Comparison of ENCODE assay signal across 16 mouse cellular contexts in genomic region chr6:122872800-122873199, GRCm38 (mm10). TPM values are rescaled to one million over a fixed set of nuclear protein-coding genes. Genes with fewer than 3 reads are reported as not detected.
DNase-seq lines count a peak whose midpoint lies in the region; ATAC-seq lines count a peak whose summit lies in the region.
"Had no signal": no experiment of that assay in that cellular context is flagged by ENCODE, and none has a peak within 500 bp of the region (broad histone marks: within the 10 kb centered on the region; RNA-seq: fewer than 3 reads in every experiment).

No protein-coding gene starts in this region.

- no peaks in the 10 kb centered on the region for H3K27me3 ChIP-seq in splenic B cell, adult 2 months (ENCODE audit: control insufficient read depth, insufficient read depth, low read length, poor library complexity, severe bottlenecking)
- H3K27me3 ChIP-seq in forebrain, embryonic 15.5 days: no peaks in the 10 kb centered on the region
- H3K27me3 ChIP-seq: limb, embryonic 15.5 days; Patski had no signal

- peak; percentile 59 for DNase-seq in lung, postnatal 25 days (ENCODE audit: low spot score)
- DNase-seq in lung, postnatal 14 days: no peak
- peak; percentile 51 for DNase-seq in T-cell, adult 2 months (ENCODE audit: low spot score)
- DNase-seq in splenic B cell, adult 2 months (ENCODE audit: low read depth, low spot score): peak; percentile 93
- no peak for DNase-seq in left cerebral cortex, adult 18-20 months (ENCODE audit: low spot score in 2 of 2)
- DNase-seq: adrenal gland, postnatal 14 days; gastrocnemius, postnatal 36 days; heart, postnatal 14 days; right cerebral cortex, postnatal 25 days had no signal

- no peak overlapping the region for H3K4me2 ChIP-seq in forebrain, embryonic 15.5 days (replicated peaks)
- H3K4me2 ChIP-seq: limb, embryonic 15.5 days; midbrain, embryonic 11.5 days; neural tube, embryonic 13.5 days had no signal

- no peak overlapping the region for H3K4me3 ChIP-seq in macrophage (ENCODE audit: inconsistent target)
- no peak overlapping the region for H3K4me3 ChIP-seq in forebrain, embryonic 15.5 days
- H3K4me3 ChIP-seq: limb, embryonic 15.5 days; neural tube, embryonic 13.5 days had no signal

- peaks cover 6% of the 10 kb centered on the region; the same call in 1 of the 2 replicates for H3K36me3 ChIP-seq in macrophage (ENCODE audit: inconsistent target)
- 0 out of 2 replicates have a peak, but pooled peaks cover 2% of the 10 kb centered on the region for H3K36me3 ChIP-seq in splenic B cell, adult 2 months (ENCODE audit: control insufficient read depth, insufficient read depth, low read length, poor library complexity, severe bottlenecking)
- peaks cover 9% of the 10 kb centered on the region; the same call in 1 of the 2 replicates for H3K36me3 ChIP-seq in forebrain, embryonic 15.5 days

- 0% methylated on average over 5 of the region's 5 CpGs for WGBS in macrophage (ENCODE audit: missing documents)
- 97% methylated on average over 5 of the region's 5 CpGs for WGBS in forebrain, embryonic 15.5 days

- peaks cover 18% of the 10 kb centered on the region for H3K4me1 ChIP-seq in forebrain, embryonic 15.5 days

- no peaks in the 10 kb centered on the region for H3K9me3 ChIP-seq in forebrain, embryonic 15.5 days
- H3K9me3 ChIP-seq: limb, embryonic 15.5 days; neural tube, embryonic 13.5 days had no signal

- H3K9ac ChIP-seq in forebrain, embryonic 15.5 days (replicated peaks): no peak overlapping the region
- H3K9ac ChIP-seq: limb, embryonic 15.5 days; neural tube, embryonic 13.5 days had no signal

- peak overlapping the region; percentile 99 for H3K27ac ChIP-seq in macrophage
- no peak overlapping the region for H3K27ac ChIP-seq in forebrain, embryonic 15.5 days (replicated peaks)
- H3K27ac ChIP-seq: limb, embryonic 15.5 days; neural tube, embryonic 13.5 days had no signal

- ATAC-seq in forebrain, embryonic 15.5 days (replicated peaks): no peak
- ATAC-seq: forebrain, embryonic 14.5 days; Patski had no signal

- H3K79me2 ChIP-seq in macrophage (ENCODE audit: inconsistent target): peaks cover 49% of the 10 kb centered on the region

RNA-seq across cellular contexts. Expression of gene Necap1, which starts 1.5 kb away (rescaled TPM):
- 100 to 1,000 TPM in 18 of 26 experiments, 10 to 100 TPM in 8; 42.4 to 263 (median 153) TPM for total RNA-seq in macrophage (2018; cell fraction: chromatin; rRNA removed)
- 10 to 100 TPM; 15.9 to 61.6 (median 51.9) TPM for total RNA-seq in macrophage (2018; cell fraction: cytosol; rRNA removed)
- 100 to 1,000 TPM in 12 of 26 experiments, 10 to 100 TPM in 14; 39.8 to 139 (median 93.1) TPM for total RNA-seq in macrophage (2018; cell fraction: nucleus; rRNA removed)
- 43.5 to 54.5 TPM (median 45.5 TPM) in 3 replicates for polyA plus RNA-seq in macrophage (2018)
- polyA plus RNA-seq in forebrain, embryonic 15.5 days (2015; fragmentation: Nextera tagmentation; extraction: Ambion mirVana): 112 and 122 TPM in 2 replicates
- total RNA-seq in left cerebral cortex, adult 18-20 months (2021): 100 to 1,000 TPM; 205 to 206 TPM

RNA-seq across cellular contexts. Expression of gene C3ar1, which starts 16.8 kb away (rescaled TPM):
- 100 to 1,000 TPM in 20 of 26 experiments, 10 to 100 TPM in 6; 26.3 to 225 (median 136) TPM for total RNA-seq in macrophage (2018; cell fraction: chromatin; rRNA removed)
- 100 to 1,000 TPM; 577 to 982 (median 775) TPM for total RNA-seq in macrophage (2018; cell fraction: cytosol; rRNA removed)
- total RNA-seq in macrophage (2018; cell fraction: nucleus; rRNA removed): 1,000 to 10,000 TPM in 1 of 26 experiments, 100 to 1,000 TPM in 25; 108 to 1,011 (median 584) TPM
- 541 to 857 TPM (median 783 TPM) in 3 replicates for polyA plus RNA-seq in macrophage (2018)
- 0.89 and 1.3 TPM in 2 replicates for polyA plus RNA-seq in forebrain, embryonic 15.5 days (2015; fragmentation: Nextera tagmentation; extraction: Ambion mirVana)
- under 1 TPM; 0.91 to 0.95 TPM for total RNA-seq in left cerebral cortex, adult 18-20 months (2021)
- polyA plus RNA-seq: Patski had no signal

RNA-seq across cellular contexts. Expression of gene Clec4a1, which starts 48.8 kb away (rescaled TPM):
- total RNA-seq in macrophage (2018; cell fraction: chromatin; rRNA removed): 100 to 1,000 TPM in 13 of 26 experiments, 10 to 100 TPM in 13; 28.6 to 298 (median 102) TPM
- total RNA-seq in macrophage (2018; cell fraction: cytosol; rRNA removed): 100 to 1,000 TPM; 149 to 740 (median 378) TPM
- 100 to 1,000 TPM in 25 of 26 experiments, 10 to 100 TPM in 1; 48.5 to 598 (median 241) TPM for total RNA-seq in macrophage (2018; cell fraction: nucleus; rRNA removed)
- polyA plus RNA-seq in macrophage (2018): 65.6 to 266 TPM (median 257 TPM) in 3 replicates
- polyA plus RNA-seq in forebrain, embryonic 15.5 days (2015; fragmentation: Nextera tagmentation; extraction: Ambion mirVana): 0.39 and 0.92 TPM in 2 replicates
- under 1 TPM; 0.21 to 0.40 TPM for total RNA-seq in left cerebral cortex, adult 18-20 months (2021)

RNA-seq across cellular contexts. Expression of gene Foxj2, which starts 53.1 kb away (rescaled TPM):
- 10 to 100 TPM in 20 of 26 experiments, 1 to 10 TPM in 6; 2.6 to 31.0 (median 16.2) TPM for total RNA-seq in macrophage (2018; cell fraction: chromatin; rRNA removed)
- total RNA-seq in macrophage (2018; cell fraction: cytosol; rRNA removed): 10 to 100 TPM in 25 of 26 experiments, 1 to 10 TPM in 1; 9.2 to 27.1 (median 21.6) TPM
- total RNA-seq in macrophage (2018; cell fraction: nucleus; rRNA removed): 10 to 100 TPM in 25 of 26 experiments, 1 to 10 TPM in 1; 8.9 to 41.2 (median 20.1) TPM
- 12.2 to 18.5 TPM (median 15.1 TPM) in 3 replicates for polyA plus RNA-seq in macrophage (2018)
- 6.4 and 6.8 TPM in 2 replicates for polyA plus RNA-seq in forebrain, embryonic 15.5 days (2015; fragmentation: Nextera tagmentation; extraction: Ambion mirVana)
- 10 to 100 TPM; 26.7 to 29.4 TPM for total RNA-seq in left cerebral cortex, adult 18-20 months (2021)

Comparison
In these comparisons a context has a peak if more than half of its experiments do, and no peak if none do; other contexts are left out.
1. DNase-seq: peak in lung, postnatal 25 days (single experiment), T-cell, adult 2 months (single experiment) and splenic B cell, adult 2 months (single experiment); none in lung, postnatal 14 days (single experiment) and left cerebral cortex, adult 18-20 months (0 of 2).
2. RNA of gene C3ar1, which starts 16.8 kb away (polyA plus RNA-seq): 541 to 857 TPM in macrophage; 0.89 to 1.3 TPM in forebrain, embryonic 15.5 days; every median in the first group is over 100 times any median in the second.
3. RNA of gene Clec4a1, which starts 48.8 kb away (polyA plus RNA-seq): 65.6 to 266 TPM in macrophage; 0.39 to 0.92 TPM in forebrain, embryonic 15.5 days; every median in the first group is over 10 times any median in the second.